Mouse (Mus musculus) c-Kit-positive CD71-positive TER-119-negative erythroid progenitor cells, embryonic 14.5 days (primary cell): ENCODE measurements around the gene Sp110.
"Not testable (repeated sequence)": the region's sequence is repeated elsewhere in the genome, so short reads cannot be mapped to it uniquely, and the experiment has no call there.

ENCODE experiments used
- DNase-seq: peaks from one replicate; pipeline ENCODE4 v3.0.0-alpha.2; 2013; ENCODE audit warnings: low read depth

Sp110 gene

GRCm38 (mm10) chr1:85598271-85599012 is at the start of gene Sp110:
Gene Sp110, minus strand, starts transcription at chr1:85598817.
- DNase-seq: not testable (repeated sequence)

- not testable (repeated sequence) for DNase-seq
These were observed 39.5 kb upstream of the Sp110 start for GRCm38 (mm10) chr1:85638144-85638543.

- not testable (repeated sequence) for DNase-seq
These were observed 38.3 kb upstream of the Sp110 start for GRCm38 (mm10) chr1:85636936-85637335.

GRCm38 (mm10) chr1:85618689-85619088 is 20.1 kb upstream of the Sp110 start:
- not testable (repeated sequence) for DNase-seq

- not testable (repeated sequence) for DNase-seq
These were observed 18.5 kb upstream of the Sp110 start for GRCm38 (mm10) chr1:85617161-85617560.

GRCm38 (mm10) chr1:85615819-85616218 is 17.2 kb upstream of the Sp110 start:
- not testable (repeated sequence) for DNase-seq

- DNase-seq: not testable (repeated sequence)
These were observed 16.5 kb upstream of the Sp110 start for GRCm38 (mm10) chr1:85615096-85615495.

- not testable (repeated sequence) for DNase-seq
These were observed 12.0 kb upstream of the Sp110 start for GRCm38 (mm10) chr1:85610581-85610980.

GRCm38 (mm10) chr1:85608361-85608760 is 9.7 kb upstream of the Sp110 start:
- DNase-seq: not testable (repeated sequence)

GRCm38 (mm10) chr1:85604341-85604740 is 5.7 kb upstream of the Sp110 start:
- DNase-seq: not testable (repeated sequence)

- not testable (repeated sequence) for DNase-seq
These were observed 2.2 kb upstream of the Sp110 start for GRCm38 (mm10) chr1:85600794-85601193.

- DNase-seq: not testable (repeated sequence)
These were observed 1.5 kb upstream of the Sp110 start, which contains the start of gene Sp140 for GRCm38 (mm10) chr1:85600078-85600477. Gene Sp140, plus strand, starts transcription at chr1:85600378.

- not testable (repeated sequence) for DNase-seq
These were observed 6.1 kb downstream of the Sp110 start for GRCm38 (mm10) chr1:85592526-85592925.

- not testable (repeated sequence) for DNase-seq
These were observed 9.9 kb downstream of the Sp110 start for GRCm38 (mm10) chr1:85588697-85589096.

GRCm38 (mm10) chr1:85581518-85581917 is 17.1 kb downstream of the Sp110 start:
- DNase-seq: not testable (repeated sequence)

- DNase-seq: not testable (repeated sequence)
These were observed 18.0 kb downstream of the Sp110 start for GRCm38 (mm10) chr1:85580578-85580977.

GRCm38 (mm10) chr1:85580148-85580534 is 18.5 kb downstream of the Sp110 start:
- DNase-seq: not testable (repeated sequence)

- not testable (repeated sequence) for DNase-seq
These were observed 19.1 kb downstream of the Sp110 start for GRCm38 (mm10) chr1:85579199-85580147.

GRCm38 (mm10) chr1:85578372-85579010 is 20.1 kb downstream of the Sp110 start:
- DNase-seq: not testable (repeated sequence)

- DNase-seq: not testable (repeated sequence)
These were observed 23.2 kb downstream of the Sp110 start, which contains the start of gene G530012D18Rik for GRCm38 (mm10) chr1:85575376-85575775. Gene G530012D18Rik, plus strand, starts transcription at chr1:85575676.

GRCm38 (mm10) chr1:85573554-85573953 is 25.1 kb downstream of the Sp110 start:
- not testable (repeated sequence) for DNase-seq

- DNase-seq: not testable (repeated sequence)
These were observed 43.4 kb downstream of the Sp110 start for GRCm38 (mm10) chr1:85555261-85555660.
